ENCODE assay signal across 30 mouse cellular contexts in genomic region chr17:40885155-40885554, GRCm38 (mm10). TPM values are rescaled to one million over a fixed set of nuclear protein-coding genes. Genes with fewer than 3 reads are reported as not detected.
DNase-seq lines count a peak whose midpoint lies in the region; ATAC-seq and TF ChIP-seq lines count a peak whose summit lies in the region.
"Had no signal": no experiment of that assay in that cellular context is flagged by ENCODE, and none has a peak within 500 bp of the region (broad histone marks: within the 10 kb centered on the region; RNA-seq: fewer than 3 reads in every experiment).

No protein-coding gene starts in this region.

- no peak for TF ChIP-seq CTCF in intestine, postnatal 0 days (IDR thresholded peaks at IDR 0.05; ENCODE audit: low read depth)

- no peaks in the 10 kb centered on the region for H3K9me3 ChIP-seq in intestine, embryonic 15.5 days
- no peaks in the 10 kb centered on the region for H3K9me3 ChIP-seq in intestine, postnatal 0 days (ENCODE audit: control insufficient read depth)
- no peaks in the 10 kb centered on the region for H3K9me3 ChIP-seq in intestine, embryonic 16.5 days (ENCODE audit: control insufficient read depth, low read length)
- no peaks in the 10 kb centered on the region for H3K9me3 ChIP-seq in kidney, embryonic 14.5 days (ENCODE audit: control insufficient read depth, low read length)
- H3K9me3 ChIP-seq: embryonic facial prominence, embryonic 13.5 days; G1E; heart, embryonic 12.5 days; heart, embryonic 15.5 days; hindbrain, embryonic 10.5 days; hindbrain, embryonic 13.5 days had no signal

- H3K4me3 ChIP-seq in intestine, embryonic 15.5 days (replicated peaks): no peak overlapping the region
- H3K4me3 ChIP-seq in intestine, postnatal 0 days (ENCODE audit: low read depth, low read length): no peak overlapping the region
- H3K4me3 ChIP-seq in intestine, embryonic 16.5 days (ENCODE audit: low read length): no peak overlapping the region
- no peak overlapping the region for H3K4me3 ChIP-seq in kidney, embryonic 14.5 days (ENCODE audit: low read length)
- H3K4me3 ChIP-seq: embryonic facial prominence, embryonic 13.5 days; gastrocnemius, adult 2 months; heart, embryonic 12.5 days; heart, embryonic 15.5 days; hindbrain, embryonic 10.5 days; hindbrain, embryonic 13.5 days had no signal

- no peaks in the 10 kb centered on the region for H3K4me1 ChIP-seq in intestine, embryonic 15.5 days (replicated peaks)
- H3K4me1 ChIP-seq in intestine, postnatal 0 days (replicated peaks; ENCODE audit: control insufficient read depth, insufficient read depth, low read length): no peaks in the 10 kb centered on the region
- H3K4me1 ChIP-seq in intestine, embryonic 16.5 days (ENCODE audit: control insufficient read depth, insufficient read depth, low read length): no peaks in the 10 kb centered on the region
- H3K4me1 ChIP-seq in kidney, embryonic 14.5 days (ENCODE audit: control insufficient read depth, insufficient read depth, low read length): no peaks in the 10 kb centered on the region
- H3K4me1 ChIP-seq: embryonic facial prominence, embryonic 13.5 days; heart, embryonic 12.5 days; heart, embryonic 15.5 days; hindbrain, embryonic 10.5 days had no signal

- H3K9ac ChIP-seq in intestine, embryonic 15.5 days: no peak overlapping the region
- H3K9ac ChIP-seq in intestine, postnatal 0 days (ENCODE audit: low read depth, low read length): no peak overlapping the region
- no peak overlapping the region for H3K9ac ChIP-seq in intestine, embryonic 16.5 days (ENCODE audit: low read depth, low read length)
- no peak overlapping the region for H3K9ac ChIP-seq in kidney, embryonic 14.5 days (ENCODE audit: low read depth, low read length)
- H3K9ac ChIP-seq: embryonic facial prominence, embryonic 13.5 days; forebrain, postnatal 0 days; heart, embryonic 12.5 days; heart, embryonic 15.5 days; hindbrain, embryonic 13.5 days had no signal

- WGBS in intestine, embryonic 15.5 days: 70% methylated on average over 4 of the region's 4 CpGs
- WGBS in intestine, postnatal 0 days: 39% methylated on average over 4 of the region's 4 CpGs
- WGBS in intestine, embryonic 16.5 days: 60% methylated on average over 4 of the region's 4 CpGs
- WGBS in kidney, embryonic 14.5 days: 78% methylated on average over 4 of the region's 4 CpGs

- no peaks in the 10 kb centered on the region for H3K27me3 ChIP-seq in intestine, embryonic 15.5 days (replicated peaks)
- H3K27me3 ChIP-seq in intestine, postnatal 0 days (replicated peaks; ENCODE audit: control insufficient read depth, insufficient read depth, low read length): no peaks in the 10 kb centered on the region
- no peaks in the 10 kb centered on the region for H3K27me3 ChIP-seq in intestine, embryonic 16.5 days (replicated peaks; ENCODE audit: control insufficient read depth, insufficient read depth, low read length)
- H3K27me3 ChIP-seq in kidney, embryonic 14.5 days (ENCODE audit: control insufficient read depth, insufficient read depth, low read length): no peaks in the 10 kb centered on the region
- H3K27me3 ChIP-seq: CH12.LX; embryonic facial prominence, embryonic 13.5 days; heart, embryonic 12.5 days; heart, embryonic 15.5 days; Patski had no signal

- H3K27ac ChIP-seq in intestine, embryonic 15.5 days: no peak overlapping the region
- no peak overlapping the region for H3K27ac ChIP-seq in intestine, postnatal 0 days (ENCODE audit: low read depth, low read length)
- H3K27ac ChIP-seq in intestine, embryonic 16.5 days (ENCODE audit: low read length): no peak overlapping the region
- H3K27ac ChIP-seq in kidney, embryonic 14.5 days (ENCODE audit: low read depth, low read length): no peak overlapping the region
- H3K27ac ChIP-seq: embryonic facial prominence, embryonic 13.5 days; gastrocnemius, adult 2 months; heart, embryonic 15.5 days; hindbrain, embryonic 10.5 days; hindbrain, embryonic 13.5 days had no signal

- peak; percentile 38; the same call in 1 of the 2 replicates for ATAC-seq in intestine, embryonic 15.5 days
- ATAC-seq in intestine, postnatal 0 days: no peak
- 0 out of 2 replicates have a peak, but pooled peaks have one; percentile 41 for ATAC-seq in intestine, embryonic 16.5 days
- no peak for ATAC-seq in kidney, embryonic 14.5 days (ENCODE audit: low FRiP score, low TSS enrichment)
- ATAC-seq: forebrain, embryonic 14.5 days; forebrain, postnatal 0 days; hindbrain, embryonic 16.5 days had no signal

- no peak overlapping the region for H3K4me2 ChIP-seq in intestine, embryonic 15.5 days (replicated peaks)
- no peak overlapping the region for H3K4me2 ChIP-seq in intestine, postnatal 0 days (replicated peaks; ENCODE audit: low read depth)
- H3K4me2 ChIP-seq in intestine, embryonic 16.5 days (ENCODE audit: low read depth, low read length): no peak overlapping the region
- H3K4me2 ChIP-seq in kidney, embryonic 14.5 days (replicated peaks; ENCODE audit: low read depth, low read length): no peak overlapping the region
- H3K4me2 ChIP-seq: embryonic facial prominence, embryonic 13.5 days; heart, embryonic 12.5 days; heart, embryonic 15.5 days; hindbrain, embryonic 13.5 days had no signal

- no peaks in the 10 kb centered on the region for H3K36me3 ChIP-seq in intestine, embryonic 15.5 days
- no peaks in the 10 kb centered on the region for H3K36me3 ChIP-seq in intestine, postnatal 0 days (ENCODE audit: control insufficient read depth, insufficient read depth)
- no peaks in the 10 kb centered on the region for H3K36me3 ChIP-seq in intestine, embryonic 16.5 days (ENCODE audit: control insufficient read depth, insufficient read depth, low read length)
- no peaks in the 10 kb centered on the region for H3K36me3 ChIP-seq in kidney, embryonic 14.5 days (ENCODE audit: control insufficient read depth, insufficient read depth, low read length)
- H3K36me3 ChIP-seq: embryonic facial prominence, embryonic 13.5 days; G1E; heart, embryonic 12.5 days; heart, embryonic 15.5 days; hindbrain, embryonic 10.5 days; hindbrain, embryonic 13.5 days had no signal

- peak; percentile 11 for DNase-seq in fat pad, adult 2 months (ENCODE audit: extremely low read depth, low read depth, low spot score)
- no peak for DNase-seq in embryo, embryonic 10 days (ENCODE audit: low spot score)
- DNase-seq: adrenal gland, postnatal 10 days; adrenal gland, postnatal 36 days; B cell, adult 2 months; cerebellum, adult 18-20 months; cerebellum, adult 9-10 months; cerebellum, postnatal 14 days; forebrain, postnatal 0 days; gastrocnemius, adult 2 months; gastrocnemius, postnatal 14 days; heart, adult 18-20 months; heart, postnatal 10 days; heart, postnatal 36 days had no signal

RNA-seq across cellular contexts. Expression of gene 9130008F23Rik, which starts 4.8 kb away (rescaled TPM):
- polyA plus RNA-seq in intestine, embryonic 15.5 days (2015; fragmentation: Nextera tagmentation; extraction: Ambion mirVana): 4.4 and 4.8 TPM in 2 replicates
- polyA plus RNA-seq in intestine, postnatal 0 days (2015; fragmentation: Nextera tagmentation; extraction: Ambion mirVana): 7.2 and 7.3 TPM in 2 replicates
- 5.8 and 7.8 TPM in 2 replicates for polyA plus RNA-seq in intestine, embryonic 16.5 days (2015; fragmentation: Nextera tagmentation; extraction: Ambion mirVana)
- polyA plus RNA-seq in kidney, embryonic 14.5 days (2014; fragmentation: Nextera tagmentation; extraction: Ambion mirVana): 1.4 and 1.8 TPM in 2 replicates

RNA-seq across cellular contexts. Expression of gene Glyatl3, which starts 29.0 kb away (rescaled TPM):
- not detected in 2 replicates for polyA plus RNA-seq in intestine, embryonic 15.5 days (2015; fragmentation: Nextera tagmentation; extraction: Ambion mirVana)
- not detected in 2 replicates for polyA plus RNA-seq in intestine, postnatal 0 days (2015; fragmentation: Nextera tagmentation; extraction: Ambion mirVana)
- not detected in 2 replicates for polyA plus RNA-seq in intestine, embryonic 16.5 days (2015; fragmentation: Nextera tagmentation; extraction: Ambion mirVana)
- not detected in 2 replicates for polyA plus RNA-seq in kidney, embryonic 14.5 days (2014; fragmentation: Nextera tagmentation; extraction: Ambion mirVana)
- polyA plus RNA-seq: forebrain, embryonic 11.5 days; forebrain, embryonic 14.5 days; forebrain, postnatal 0 days; frontal cortex, adult 2 months; G1E; heart, embryonic 12.5 days; heart, embryonic 15.5 days; hindbrain, embryonic 10.5 days; hindbrain, embryonic 13.5 days; hindbrain, embryonic 16.5 days; Patski had no signal

RNA-seq across cellular contexts. Expression of gene Mut, which starts 49.3 kb away (rescaled TPM):
- 42.9 and 44.0 TPM in 2 replicates for polyA plus RNA-seq in intestine, embryonic 15.5 days (2015; fragmentation: Nextera tagmentation; extraction: Ambion mirVana)
- polyA plus RNA-seq in intestine, postnatal 0 days (2015; fragmentation: Nextera tagmentation; extraction: Ambion mirVana): 22.4 and 25.7 TPM in 2 replicates
- 49.7 and 49.8 TPM in 2 replicates for polyA plus RNA-seq in intestine, embryonic 16.5 days (2015; fragmentation: Nextera tagmentation; extraction: Ambion mirVana)
- 29.6 and 49.3 TPM in 2 replicates for polyA plus RNA-seq in kidney, embryonic 14.5 days (2014; fragmentation: Nextera tagmentation; extraction: Ambion mirVana)

RNA-seq across cellular contexts. Expression of gene Cenpq, which starts 49.7 kb away (rescaled TPM):
- 19.2 and 21.0 TPM in 2 replicates for polyA plus RNA-seq in intestine, embryonic 15.5 days (2015; fragmentation: Nextera tagmentation; extraction: Ambion mirVana)
- 7.2 and 8.4 TPM in 2 replicates for polyA plus RNA-seq in intestine, postnatal 0 days (2015; fragmentation: Nextera tagmentation; extraction: Ambion mirVana)
- 16.0 and 17.9 TPM in 2 replicates for polyA plus RNA-seq in intestine, embryonic 16.5 days (2015; fragmentation: Nextera tagmentation; extraction: Ambion mirVana)
- 33.8 and 47.9 TPM in 2 replicates for polyA plus RNA-seq in kidney, embryonic 14.5 days (2014; fragmentation: Nextera tagmentation; extraction: Ambion mirVana)

Comparison
In these comparisons a context has a peak if more than half of its experiments do, and no peak if none do; other contexts are left out.
1. ATAC-seq: peak in intestine, embryonic 15.5 days (single experiment) and intestine, embryonic 16.5 days (single experiment); none in intestine, postnatal 0 days (single experiment) and kidney, embryonic 14.5 days (single experiment).